Mouse (Mus musculus) left cerebral cortex, adult 6 months (tissue): Measurements from ENCODE around the gene 4930503E14Rik. TPM values are rescaled to one million over a fixed set of nuclear protein-coding genes. Genes with fewer than 3 reads are reported as not detected.

Experiments used
- long read RNA-seq, 2 experiments: library from polyadenylated mRNA; unstranded; transcript quantifications; one replicate each; pipeline ENCODE4 v2.0.0; 2019 to 2020
- polyA plus RNA-seq: library from polyadenylated mRNA; unstranded; fragments of <200 nt; fragmentation: Nextera tagmentation; gene quantifications from 2 replicates; pipeline ENCODE4 v1.2.3, GENCODE M21; 2021

Gene 4930503E14Rik
- not detected in 2 replicates for polyA plus RNA-seq
- long read RNA-seq, experiment 1 = 0 reads
- long read RNA-seq, experiment 2 = 0 reads

DNA sequence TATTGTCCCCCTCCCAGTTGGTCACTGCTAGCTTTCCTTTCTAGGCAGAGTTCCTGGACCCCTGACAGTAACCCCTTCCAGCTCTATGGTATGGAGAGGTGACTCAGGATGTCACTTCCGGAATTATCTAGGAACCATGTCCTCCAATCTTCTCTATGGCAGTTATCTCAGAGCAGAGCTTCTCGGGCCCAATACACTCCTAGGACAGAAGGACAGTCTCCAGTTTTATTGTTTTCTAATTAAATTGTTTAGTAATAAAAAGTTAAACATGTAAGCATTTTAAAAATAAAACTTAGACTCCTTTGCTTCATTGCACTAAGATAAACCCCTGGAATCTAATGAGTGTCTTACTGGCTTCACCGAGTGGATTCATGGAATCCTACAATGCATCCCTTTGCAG, at the start of gene 4930503E14Rik:
4930503E14Rik (minus strand) TSS at position 101 of the 400 bp plus-strand sequence.

GRCm38 (mm10) chr14:44197361-44197760, 15.7 kb downstream of the 4930503E14Rik start, which contains the start of gene Gm8212:
TSS of gene Gm8212 (plus strand) at chr14:44197661.

GRCm38 (mm10) chr14:44123551-44123950, 89.5 kb downstream of the 4930503E14Rik start, which contains the start of gene Gm3327:
TSS of gene Gm3327 (plus strand) at chr14:44123851.

Other genes starting within 250 kb of the 4930503E14Rik start
- gene Ang6, start 211.0 kb downstream of the 4930503E14Rik start, polyA plus RNA-seq = not detected in 2 replicates
- 0.16 TPM in 1 of 2 replicates, not detected in the other for gene Ear2, start 110.6 kb downstream of the 4930503E14Rik start, polyA plus RNA-seq
- not detected in 2 replicates for gene Gm3327, start 89.4 kb downstream of the 4930503E14Rik start, polyA plus RNA-seq
- gene Gm8212, start 15.6 kb downstream of the 4930503E14Rik start, polyA plus RNA-seq = not detected in 2 replicates
- not detected in 2 replicates for gene Gm8220, start 72.3 kb upstream of the 4930503E14Rik start, polyA plus RNA-seq
- gene Gm5930, start 125.3 kb upstream of the 4930503E14Rik start, polyA plus RNA-seq = not detected in 2 replicates
- gene Gm8229, start 152.1 kb upstream of the 4930503E14Rik start, polyA plus RNA-seq = not detected in 2 replicates
- gene Gm3371, start 197.4 kb upstream of the 4930503E14Rik start, polyA plus RNA-seq = not detected in 2 replicates
- not detected in 2 replicates for gene Gm8232, start 220.4 kb upstream of the 4930503E14Rik start, polyA plus RNA-seq